Mouse (Mus musculus): ENCODE results near the gene Srebf2. TPM values are rescaled to one million over a fixed set of nuclear protein-coding genes. Genes with fewer than 3 reads are reported as not detected.
A peak's percentile ranks its signal among the peaks of the same experiment; 100 is the strongest.

The Srebf2 gene
- total RNA-seq, 1 experiment from 2014 or later = 64.3 TPM

- no peak for ATAC-seq (replicated peaks; ENCODE audit: low read depth, poor library complexity, severe bottlenecking)
Observed at GRCm38 (mm10) chr15:82175091-82175490, 28.1 kb downstream of the Srebf2 start.

- ATAC-seq (replicated peaks; ENCODE audit: low read depth, poor library complexity, severe bottlenecking) = no peak
Observed at GRCm38 (mm10) chr15:82177743-82178290, 30.8 kb downstream of the Srebf2 start.

GRCm38 (mm10) chr15:82181131-82181530, 34.1 kb downstream of the Srebf2 start:
- no peak for ATAC-seq (replicated peaks; ENCODE audit: low read depth, poor library complexity, severe bottlenecking)

- no peak for ATAC-seq (replicated peaks; ENCODE audit: low read depth, poor library complexity, severe bottlenecking)
Observed at GRCm38 (mm10) chr15:82182311-82182710, 35.3 kb downstream of the Srebf2 start.

GRCm38 (mm10) chr15:82183596-82183995, 36.6 kb downstream of the Srebf2 start:
- no peak for ATAC-seq (replicated peaks; ENCODE audit: low read depth, poor library complexity, severe bottlenecking)

- ATAC-seq (replicated peaks; ENCODE audit: low read depth, poor library complexity, severe bottlenecking) = peak; percentile 41
Observed at GRCm38 (mm10) chr15:82184183-82184582, 37.2 kb downstream of the Srebf2 start.

- ATAC-seq (replicated peaks; ENCODE audit: low read depth, poor library complexity, severe bottlenecking) = no peak
Observed at GRCm38 (mm10) chr15:82184656-82185055, 37.7 kb downstream of the Srebf2 start.

- no peak for ATAC-seq (replicated peaks; ENCODE audit: low read depth, poor library complexity, severe bottlenecking)
Observed at GRCm38 (mm10) chr15:82185062-82185783, 38.2 kb downstream of the Srebf2 start.

GRCm38 (mm10) chr15:82186131-82186530, 39.1 kb downstream of the Srebf2 start:
- ATAC-seq (replicated peaks; ENCODE audit: low read depth, poor library complexity, severe bottlenecking) = peak; percentile 34

- peak; percentile 48 for ATAC-seq (replicated peaks; ENCODE audit: low read depth, poor library complexity, severe bottlenecking)
Observed at GRCm38 (mm10) chr15:82186931-82187330, 40.0 kb downstream of the Srebf2 start.

- no peak for ATAC-seq (replicated peaks; ENCODE audit: low read depth, poor library complexity, severe bottlenecking)
Observed at GRCm38 (mm10) chr15:82187401-82187800, 40.4 kb downstream of the Srebf2 start.

GRCm38 (mm10) chr15:82187924-82188323, 40.9 kb downstream of the Srebf2 start:
- no peak for ATAC-seq (replicated peaks; ENCODE audit: low read depth, poor library complexity, severe bottlenecking)

- no peak for ATAC-seq (replicated peaks; ENCODE audit: low read depth, poor library complexity, severe bottlenecking)
Observed at GRCm38 (mm10) chr15:82188481-82189240, 41.7 kb downstream of the Srebf2 start.

- no peak for ATAC-seq (replicated peaks; ENCODE audit: low read depth, poor library complexity, severe bottlenecking)
Observed at GRCm38 (mm10) chr15:82192617-82193016, 45.6 kb downstream of the Srebf2 start.

GRCm38 (mm10) chr15:82196300-82196699, 49.3 kb downstream of the Srebf2 start:
- peak; percentile 40 for ATAC-seq (replicated peaks; ENCODE audit: low read depth, poor library complexity, severe bottlenecking)

- peak; percentile 30 for ATAC-seq (replicated peaks; ENCODE audit: low read depth, poor library complexity, severe bottlenecking)
Observed at GRCm38 (mm10) chr15:82197246-82197750, 50.3 kb downstream of the Srebf2 start.

GRCm38 (mm10) chr15:82197937-82198336, 51.0 kb downstream of the Srebf2 start:
- ATAC-seq (replicated peaks; ENCODE audit: low read depth, poor library complexity, severe bottlenecking) = peak; percentile 1; the same call in 1 of the 2 replicates

GRCm38 (mm10) chr15:82198342-82198741, 51.4 kb downstream of the Srebf2 start:
- peak; percentile 76 for ATAC-seq (replicated peaks; ENCODE audit: low read depth, poor library complexity, severe bottlenecking)

- ATAC-seq (replicated peaks; ENCODE audit: low read depth, poor library complexity, severe bottlenecking) = no peak
Observed at GRCm38 (mm10) chr15:82199546-82199945, 52.6 kb downstream of the Srebf2 start.

GRCm38 (mm10) chr15:82202086-82202485, 55.1 kb downstream of the Srebf2 start:
- ATAC-seq (replicated peaks; ENCODE audit: low read depth, poor library complexity, severe bottlenecking) = no peak

GRCm38 (mm10) chr15:82203090-82203489, 56.1 kb downstream of the Srebf2 start:
- no peak for ATAC-seq (replicated peaks; ENCODE audit: low read depth, poor library complexity, severe bottlenecking)
